Mouse (Mus musculus) lung, postnatal 4 days (tissue): ENCODE measurements around the gene Tesc.
A peak's percentile ranks its signal among the peaks of the same experiment; 100 is the strongest.

ENCODE experiments used
- DNase-seq, 2 experiments: peaks; one replicate each; pipeline ENCODE4 v3.0.0; 2021

Tesc gene

DNA sequence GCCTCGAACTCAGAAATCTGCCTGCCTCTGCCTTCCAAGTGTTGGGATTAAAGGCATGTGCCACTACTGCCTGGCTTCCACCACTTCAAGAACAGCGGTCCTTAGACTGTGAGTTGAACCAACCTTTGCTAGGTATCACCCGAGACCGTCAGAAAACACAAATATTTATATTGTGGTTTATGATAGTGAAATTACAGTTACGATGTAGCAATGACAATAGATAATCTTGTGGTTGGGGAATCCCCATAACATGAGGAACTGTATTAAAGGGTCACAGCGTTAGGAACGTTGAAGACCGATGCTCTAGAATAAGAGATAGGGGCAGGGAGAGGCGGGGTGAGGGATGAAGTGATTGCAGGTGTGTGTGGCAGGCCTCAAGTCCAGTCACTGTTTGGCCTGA lies 17.8 kb downstream of the Tesc start:
- no peak for DNase-seq

DNA sequence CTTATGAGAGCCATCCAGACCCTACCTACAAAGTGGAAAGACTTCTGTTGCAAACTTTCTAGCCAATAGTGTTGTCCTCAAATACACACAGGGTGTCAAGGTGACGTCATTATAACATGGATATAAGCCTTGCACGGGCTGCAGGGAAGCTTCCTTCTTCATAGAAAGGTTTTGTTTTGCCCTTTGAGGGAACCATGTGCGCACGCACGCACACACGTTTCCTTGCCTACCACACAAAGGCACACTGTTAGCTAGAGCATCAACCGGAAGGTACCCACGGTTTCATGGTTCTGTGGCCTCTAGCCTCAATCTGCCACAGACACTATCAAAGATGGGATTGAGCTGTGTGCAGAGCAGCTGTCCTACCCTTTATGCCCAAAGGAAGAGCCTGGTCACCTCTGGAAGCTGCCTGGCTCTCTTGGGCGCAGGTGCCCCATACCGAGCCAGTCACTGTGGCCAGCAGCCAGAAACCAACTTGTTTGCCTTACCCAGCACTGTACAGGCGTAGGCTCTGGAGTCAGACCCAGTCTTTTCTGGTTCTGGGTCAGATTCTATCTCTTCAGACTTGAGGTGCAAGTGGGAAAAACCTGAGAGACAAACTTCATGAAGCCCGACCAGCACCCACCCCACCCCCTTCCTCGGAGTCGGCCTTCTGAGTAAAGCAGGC lies 19.7 kb downstream of the Tesc start:
- DNase-seq, result no peak

DNA sequence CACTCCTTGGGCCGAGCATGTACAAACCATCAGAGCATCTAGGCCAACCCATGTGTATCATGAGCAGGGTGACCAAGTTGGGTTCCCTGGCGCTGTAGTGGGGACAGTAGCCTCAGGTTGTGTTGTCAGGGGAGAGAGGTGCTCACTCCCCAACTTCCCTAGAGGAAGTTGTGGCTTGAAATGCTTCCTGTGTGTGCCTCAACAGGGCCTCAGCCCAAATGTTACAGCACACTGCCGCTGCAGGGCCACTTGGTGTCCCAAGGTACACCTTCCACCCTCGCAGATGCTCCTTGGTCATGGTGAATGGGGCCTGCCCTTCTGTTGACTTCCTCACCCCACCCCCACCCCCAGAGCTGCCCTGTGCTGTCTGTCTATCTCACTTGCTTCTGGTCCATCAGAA lies 20.9 kb downstream of the Tesc start:
- DNase-seq, result no peak

DNA sequence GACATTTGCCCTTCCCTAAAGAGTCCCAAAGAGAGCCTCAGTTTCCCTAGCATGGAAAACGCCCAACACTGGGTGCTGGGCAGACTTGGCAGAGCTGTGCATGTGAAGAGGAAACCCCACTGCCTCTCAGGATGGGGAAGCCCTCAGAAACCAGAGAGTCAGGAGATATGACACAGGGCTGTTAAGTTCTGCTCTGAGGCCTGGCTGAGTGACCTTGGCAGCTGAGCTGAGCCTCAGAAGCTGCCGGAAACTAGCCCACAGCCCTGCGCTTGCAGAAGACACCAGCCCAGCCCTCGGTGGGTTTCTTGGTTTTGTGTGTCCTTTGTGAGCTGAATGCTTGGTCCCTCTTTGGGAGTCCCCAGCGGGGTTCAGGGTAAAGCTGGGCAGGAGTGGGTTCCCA lies 21.4 kb downstream of the Tesc start:
- DNase-seq, result no peak

DNA sequence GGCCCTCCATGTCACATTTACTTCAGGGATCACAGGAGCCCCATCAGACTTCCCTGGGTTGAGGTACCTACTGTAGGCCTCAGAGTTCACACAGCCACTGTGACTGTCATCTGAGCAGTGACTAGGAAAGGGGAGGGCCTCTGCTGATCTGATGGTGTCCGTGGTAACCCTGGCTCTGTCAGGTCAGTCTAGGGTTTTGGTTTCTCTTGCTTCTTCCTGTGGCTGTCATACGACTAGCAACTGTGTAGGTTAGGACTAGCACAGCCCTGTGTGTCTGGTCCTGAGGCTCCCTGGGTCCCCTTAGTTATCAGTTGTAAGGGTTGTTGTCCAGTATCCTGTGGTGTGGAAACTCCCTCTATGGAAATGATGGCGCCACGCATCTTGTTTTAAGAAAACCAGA lies 23.2 kb downstream of the Tesc start:
- DNase-seq, result no peak

DNA sequence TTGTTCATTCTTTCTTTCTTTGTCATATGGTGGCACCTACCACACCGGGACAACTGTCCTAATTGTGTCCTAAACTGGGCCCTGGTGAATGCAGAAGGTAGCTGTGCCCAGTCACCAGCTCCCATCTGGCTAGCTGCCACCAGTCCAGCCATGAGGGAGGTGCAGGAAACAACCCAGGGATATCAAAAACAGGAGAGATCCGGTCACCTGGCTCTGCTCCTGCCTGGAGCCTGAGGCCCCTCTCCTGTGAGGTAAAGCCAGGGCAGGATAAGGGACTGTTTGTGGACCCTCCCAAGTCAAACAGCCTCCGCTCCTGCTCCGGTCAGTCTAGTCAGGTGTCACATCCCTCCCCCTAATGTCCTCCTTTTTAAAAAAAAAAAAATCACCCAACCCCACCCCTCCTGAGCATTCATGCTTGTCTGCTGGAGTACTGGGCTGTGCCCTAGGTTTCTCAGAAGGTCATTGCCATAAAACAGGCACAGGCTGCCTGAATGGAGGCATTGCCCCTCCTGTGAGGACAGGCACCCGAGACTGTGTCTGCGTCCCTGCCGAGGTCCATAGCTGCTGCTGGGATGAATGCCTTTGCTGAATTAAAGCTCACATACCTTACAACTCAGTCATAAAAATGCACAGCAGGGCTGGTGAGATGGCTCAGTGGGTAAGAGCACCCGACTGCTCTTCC lies 24.6 kb downstream of the Tesc start:
- no peak for DNase-seq

DNA sequence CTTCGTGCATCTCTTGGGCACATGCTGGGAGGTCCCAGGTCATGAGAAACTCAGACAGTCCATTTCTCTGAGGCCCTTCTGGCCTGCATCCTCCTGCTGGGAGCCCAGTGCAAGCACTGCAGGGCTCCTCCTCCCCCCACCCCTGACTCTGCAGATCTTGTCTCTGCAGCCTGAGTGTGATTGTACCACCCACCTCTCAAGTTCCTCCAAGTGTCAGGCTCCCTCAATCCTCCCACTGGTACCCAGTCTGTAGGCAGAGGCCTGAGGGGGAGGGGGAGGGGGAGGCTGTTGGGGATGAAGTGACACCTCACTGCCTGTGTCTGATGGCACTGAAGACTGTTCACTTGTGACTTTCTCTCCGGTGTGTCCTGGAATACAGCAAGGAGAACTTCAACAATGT lies 25.7 kb downstream of the Tesc start:
- DNase-seq, result no peak

DNA sequence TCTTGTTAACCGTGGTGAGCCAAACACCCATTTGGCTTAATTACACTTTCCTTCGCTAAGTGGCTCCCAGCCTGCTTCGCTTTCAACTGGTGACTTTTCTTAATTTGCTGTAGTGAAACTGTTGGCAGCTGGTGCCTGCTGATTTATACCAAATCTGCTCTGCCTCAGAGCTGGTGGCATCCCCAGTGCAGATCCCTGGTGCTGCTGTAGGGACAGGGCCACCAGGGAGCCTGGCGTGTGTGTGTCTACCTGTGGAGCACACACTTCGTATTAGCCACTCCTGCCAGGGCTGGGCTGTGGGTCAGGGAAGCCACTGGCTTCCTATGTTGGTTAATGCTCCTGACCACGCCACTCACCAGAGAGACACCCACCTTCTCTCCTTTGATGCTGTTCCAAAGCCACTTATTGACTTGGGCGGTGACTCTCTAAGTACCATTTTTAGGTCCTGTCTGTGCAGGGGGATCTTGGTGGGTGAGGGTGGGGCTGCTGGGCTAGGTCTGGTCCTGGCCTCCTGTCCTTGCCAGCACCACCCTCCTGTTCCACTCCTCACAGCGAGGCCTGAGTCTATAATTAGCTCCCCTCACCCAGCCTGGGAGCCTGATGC lies 30.1 kb downstream of the Tesc start:
- DNase-seq, result peak; percentile 26 to 72

DNA sequence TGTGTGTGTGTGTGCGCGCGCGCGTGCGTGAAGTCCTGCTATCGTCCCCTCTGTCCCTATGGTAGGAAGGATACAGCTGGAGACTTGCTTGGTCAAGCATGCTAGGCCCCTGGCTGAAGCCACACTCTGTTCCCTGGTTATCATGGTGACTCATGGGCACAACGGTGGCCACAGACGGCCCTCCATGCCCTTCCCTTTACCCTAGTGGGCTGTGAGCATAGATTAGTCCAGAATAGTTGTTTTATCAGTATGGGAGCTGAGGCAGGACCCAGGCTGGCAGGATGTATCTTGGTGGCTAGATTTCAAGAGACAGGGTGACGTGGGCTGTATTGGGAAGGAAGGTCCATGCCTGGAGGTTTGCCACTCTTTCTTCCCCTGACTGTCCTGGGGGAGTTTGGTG lies 31.3 kb downstream of the Tesc start:
- no peak for DNase-seq

DNA sequence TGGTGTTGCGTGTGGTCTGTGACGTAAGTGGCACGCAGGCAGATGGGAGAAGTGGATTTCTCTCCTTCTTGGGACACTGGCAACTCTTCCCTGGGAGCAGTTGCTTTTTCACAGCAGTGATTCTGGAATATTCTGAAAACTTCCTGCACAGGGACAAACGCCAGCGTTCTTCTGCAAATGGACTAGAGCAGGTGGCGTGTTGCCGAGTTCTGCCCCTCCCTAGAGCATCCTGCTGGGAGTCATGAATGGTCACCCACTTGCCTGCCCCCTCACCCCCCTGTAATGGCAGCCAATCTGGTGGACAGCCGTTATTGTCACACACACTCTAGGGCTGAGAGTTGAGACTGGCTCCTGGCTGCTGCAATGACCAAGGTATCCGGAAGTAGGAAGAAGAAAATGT lies 32.1 kb downstream of the Tesc start:
- no peak for DNase-seq

DNA sequence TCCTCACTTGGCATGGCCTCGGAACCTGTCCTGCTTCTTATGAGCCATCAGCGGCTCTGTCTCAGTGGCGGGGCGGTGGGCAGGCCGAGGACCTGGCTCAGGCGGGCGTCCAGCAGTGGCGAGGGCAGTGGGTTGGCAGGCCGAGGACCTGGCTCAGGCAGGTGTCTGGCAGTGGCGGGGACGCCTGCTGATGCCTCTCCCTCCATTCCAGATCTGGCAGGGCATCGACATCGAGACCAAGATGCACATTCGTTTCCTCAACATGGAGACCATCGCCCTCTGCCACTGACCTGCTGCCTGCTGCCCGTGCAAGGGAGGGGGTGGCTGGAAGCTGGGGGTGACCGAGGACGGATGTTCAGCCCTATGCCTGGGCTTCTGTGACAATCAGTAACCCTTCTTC lies 33.8 kb downstream of the Tesc start:
- DNase-seq, result no peak

DNA sequence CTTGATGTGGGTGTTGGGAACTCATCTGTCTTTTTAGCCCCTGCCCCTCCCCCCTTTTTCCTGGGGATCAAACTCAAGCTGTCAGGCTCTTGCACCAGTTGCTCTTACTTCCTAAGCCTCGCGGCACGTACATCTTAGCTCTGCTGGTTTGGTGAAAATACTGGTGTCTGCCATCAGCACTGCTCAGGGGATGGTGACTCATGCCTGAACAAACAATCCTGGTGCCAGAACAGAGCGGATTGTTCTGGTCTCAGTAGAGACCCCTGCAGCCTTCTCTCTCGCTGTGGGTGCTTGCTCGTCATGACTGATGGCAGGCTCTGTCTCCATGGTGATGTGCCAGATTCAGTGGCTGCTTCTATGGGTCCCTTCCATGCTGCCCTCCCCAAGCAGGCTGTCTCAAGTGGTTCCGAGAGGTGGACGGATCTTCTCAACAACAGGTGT lies 35.7 kb downstream of the Tesc start:
- DNase-seq, result no peak

DNA sequence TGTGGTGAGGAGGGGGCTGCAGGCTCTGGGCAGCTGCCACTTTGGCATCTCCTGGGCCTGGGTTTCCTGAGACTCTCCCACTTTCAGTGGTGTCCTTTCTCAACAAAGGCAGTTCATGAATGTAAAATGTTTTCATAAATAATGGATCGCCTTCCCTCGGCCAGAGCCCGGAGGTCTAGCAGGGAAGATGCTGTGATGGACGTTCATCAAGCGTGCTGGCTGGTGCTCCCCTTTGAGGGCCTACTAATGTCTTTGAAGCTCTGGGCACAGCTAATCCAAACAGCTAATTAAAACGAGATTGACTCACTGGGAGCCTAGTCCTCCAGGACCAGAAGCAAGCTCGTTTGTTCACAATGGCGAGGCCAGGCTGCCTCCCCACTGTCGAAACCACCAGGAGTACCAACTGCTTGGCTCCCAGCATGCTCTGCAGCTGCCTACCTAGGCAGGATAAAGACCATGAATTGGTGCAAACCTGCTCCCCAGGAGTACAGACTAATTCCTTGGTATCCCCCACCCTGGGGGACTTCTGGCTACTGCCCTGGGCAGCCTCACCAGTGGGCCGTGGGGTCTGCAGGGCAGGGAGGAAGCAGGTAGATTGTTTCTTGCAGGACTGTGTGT lies 36.9 kb downstream of the Tesc start:
- no peak for DNase-seq

DNA sequence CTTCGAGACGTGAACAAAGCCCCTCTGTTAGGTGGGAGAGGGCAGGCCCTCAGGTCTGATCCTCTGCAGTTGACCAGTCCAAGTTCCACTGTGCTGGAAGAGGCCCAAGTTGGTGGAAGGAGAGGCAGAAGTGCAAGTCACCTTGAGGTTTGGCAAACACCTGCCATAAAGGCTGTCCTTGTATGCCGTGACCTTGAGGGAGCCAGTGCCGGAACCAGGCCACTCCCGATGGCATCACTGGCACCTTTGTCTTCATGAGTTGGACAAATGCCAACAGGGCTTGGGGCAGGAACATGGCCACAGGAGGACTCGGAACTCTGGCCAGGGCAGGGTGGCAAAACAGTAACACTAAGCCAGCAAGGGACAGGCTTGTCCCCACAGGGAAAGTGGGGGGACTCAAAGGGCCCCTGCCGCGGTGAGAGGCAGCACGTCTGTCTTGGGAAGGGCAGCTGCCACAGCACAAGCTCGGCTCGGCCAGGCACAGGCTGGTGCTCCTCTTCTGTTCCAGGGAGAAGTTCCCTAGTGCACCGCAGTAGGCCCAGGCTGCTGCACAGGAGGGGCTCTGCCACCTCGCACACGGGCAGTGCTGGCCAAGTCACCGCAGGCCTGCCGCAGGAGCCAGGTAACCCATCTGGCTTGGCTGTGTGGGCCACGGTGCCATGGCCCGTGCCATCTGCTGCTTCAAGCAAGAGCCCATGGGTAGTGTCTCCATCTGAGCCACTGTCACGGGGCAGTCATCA lies 38.1 kb downstream of the Tesc start:
- DNase-seq, result no peak

DNA sequence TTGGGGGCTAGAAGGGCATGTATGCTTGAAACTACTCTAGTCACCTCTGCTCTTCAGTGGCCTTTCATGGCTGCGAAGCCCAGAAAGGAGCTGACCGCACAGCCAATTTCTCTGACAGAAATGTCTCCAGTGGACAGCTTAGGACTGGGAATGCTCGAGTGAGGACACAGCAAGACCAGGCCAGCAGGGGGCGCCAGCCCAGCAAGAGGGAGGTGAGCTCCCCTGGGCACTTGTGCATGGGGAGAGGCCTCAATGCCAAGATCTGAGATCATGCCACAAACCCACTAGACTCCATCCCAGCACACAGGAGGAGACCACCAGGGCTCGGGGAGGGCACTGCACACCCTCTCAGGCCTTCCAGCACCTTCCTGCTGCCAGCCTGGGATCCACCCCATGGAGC lies 39.3 kb downstream of the Tesc start:
- DNase-seq, result peak; percentile 61 to 74

DNA sequence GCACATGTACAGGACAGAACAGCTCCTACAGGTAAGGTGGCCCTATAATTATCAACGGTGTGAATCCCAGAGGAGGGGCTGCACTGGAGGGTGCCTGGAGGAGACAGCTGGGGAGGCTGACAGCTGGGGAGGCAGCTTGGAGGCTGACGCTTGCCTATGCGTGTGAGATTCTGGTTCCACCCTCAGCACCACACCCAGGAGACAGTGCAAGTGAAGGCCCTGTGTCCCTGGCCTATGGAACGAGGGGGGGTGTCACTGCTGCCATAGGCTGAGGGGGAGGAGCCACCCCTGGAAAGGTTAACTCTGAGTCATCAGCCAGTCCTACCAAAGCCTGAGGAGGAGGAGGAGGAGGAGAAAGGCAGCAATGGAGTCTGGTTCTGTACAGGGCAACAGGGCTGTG lies 40.0 kb downstream of the Tesc start:
- no peak for DNase-seq

DNA sequence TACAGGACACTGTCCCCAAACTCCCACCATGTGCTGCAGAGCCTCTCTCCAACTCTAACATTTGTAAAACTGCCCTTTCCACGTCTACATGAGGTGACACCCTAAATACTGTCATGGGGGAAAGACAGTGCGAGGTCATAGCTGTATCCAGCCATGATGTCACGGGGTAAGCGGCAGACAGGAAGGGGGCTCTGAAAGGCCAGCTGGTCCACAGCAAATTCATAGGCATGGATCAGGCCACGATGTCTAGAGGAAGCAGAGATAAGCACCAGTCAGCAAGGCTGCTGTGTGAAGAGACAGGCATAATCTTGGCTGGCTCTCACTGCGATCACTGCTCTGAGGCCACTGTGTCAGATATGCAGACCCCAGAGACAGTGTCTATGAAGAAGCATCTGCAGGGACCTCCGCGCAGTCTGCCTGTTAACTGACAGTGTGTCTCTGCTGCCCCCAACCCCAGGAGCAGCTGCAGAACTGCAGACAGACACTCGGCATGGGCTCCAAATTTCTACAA lies 40.5 kb downstream of the Tesc start:
- no peak for DNase-seq

DNA sequence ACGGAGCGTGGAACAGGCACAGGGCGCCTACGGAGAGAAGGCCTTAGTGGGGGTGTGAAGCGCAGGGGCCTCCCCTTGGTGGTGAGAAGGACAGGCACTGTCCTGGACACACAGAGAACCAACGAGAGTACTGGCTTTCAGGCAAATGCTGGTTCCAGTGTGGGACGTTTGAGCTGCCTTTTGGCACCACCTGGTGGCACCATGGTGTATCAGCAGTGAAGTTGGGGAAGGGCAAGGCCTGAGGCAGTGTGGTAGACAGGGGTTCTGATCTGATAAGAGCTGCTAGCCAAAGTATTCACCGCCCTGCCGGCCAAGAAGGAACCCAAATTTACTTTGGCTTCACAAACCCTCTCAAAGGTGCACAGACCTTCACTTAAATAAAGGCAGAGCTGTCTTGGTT lies 41.8 kb downstream of the Tesc start:
- peak; percentile 66 to 77 for DNase-seq

DNA sequence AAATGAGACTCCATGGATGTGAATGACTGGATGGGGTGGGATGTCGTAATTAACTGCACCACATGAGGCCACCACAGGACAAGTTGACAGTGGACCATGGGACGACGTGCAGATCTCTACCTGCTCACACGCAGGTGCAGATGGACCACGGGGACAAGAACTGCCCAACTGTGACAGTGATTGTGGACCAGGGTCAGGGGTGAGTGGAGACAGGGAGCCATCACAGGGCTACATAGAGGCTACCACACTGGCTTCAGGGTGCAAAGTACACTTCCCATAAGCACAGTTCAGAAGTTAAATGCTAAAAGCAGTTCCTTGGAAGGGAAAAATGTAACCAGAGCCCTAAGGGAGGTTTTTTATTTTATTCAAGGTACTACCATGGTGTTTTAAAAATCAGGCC lies 44.2 kb downstream of the Tesc start:
- no peak for DNase-seq

DNA sequence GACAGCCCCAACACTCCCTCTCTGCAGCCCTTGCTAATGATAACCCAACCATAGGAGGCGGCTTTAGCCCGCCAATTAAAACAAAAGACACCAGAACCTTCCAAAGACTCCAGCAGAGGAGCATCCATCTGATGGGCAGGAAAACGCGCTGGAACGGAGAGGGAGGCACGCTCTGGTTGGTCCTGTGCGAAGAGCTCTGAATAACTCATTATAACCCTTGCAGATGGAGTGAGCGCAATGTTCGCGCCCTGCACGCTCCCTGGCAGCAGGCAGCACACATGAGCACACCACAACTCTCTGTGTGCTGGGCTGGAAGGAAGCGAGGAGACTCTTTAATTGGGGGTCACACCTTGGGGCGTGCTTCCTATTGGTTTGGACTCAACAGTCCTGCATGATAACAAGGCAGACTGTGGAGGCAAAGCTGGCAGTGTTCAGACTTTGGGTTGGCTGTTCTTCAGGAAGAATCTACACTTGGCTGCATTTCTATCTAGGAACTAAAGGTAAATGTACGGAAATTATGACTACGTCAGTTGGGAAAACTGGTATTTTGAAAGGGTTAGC lies 45.8 kb downstream of the Tesc start:
- DNase-seq, result no peak

DNA sequence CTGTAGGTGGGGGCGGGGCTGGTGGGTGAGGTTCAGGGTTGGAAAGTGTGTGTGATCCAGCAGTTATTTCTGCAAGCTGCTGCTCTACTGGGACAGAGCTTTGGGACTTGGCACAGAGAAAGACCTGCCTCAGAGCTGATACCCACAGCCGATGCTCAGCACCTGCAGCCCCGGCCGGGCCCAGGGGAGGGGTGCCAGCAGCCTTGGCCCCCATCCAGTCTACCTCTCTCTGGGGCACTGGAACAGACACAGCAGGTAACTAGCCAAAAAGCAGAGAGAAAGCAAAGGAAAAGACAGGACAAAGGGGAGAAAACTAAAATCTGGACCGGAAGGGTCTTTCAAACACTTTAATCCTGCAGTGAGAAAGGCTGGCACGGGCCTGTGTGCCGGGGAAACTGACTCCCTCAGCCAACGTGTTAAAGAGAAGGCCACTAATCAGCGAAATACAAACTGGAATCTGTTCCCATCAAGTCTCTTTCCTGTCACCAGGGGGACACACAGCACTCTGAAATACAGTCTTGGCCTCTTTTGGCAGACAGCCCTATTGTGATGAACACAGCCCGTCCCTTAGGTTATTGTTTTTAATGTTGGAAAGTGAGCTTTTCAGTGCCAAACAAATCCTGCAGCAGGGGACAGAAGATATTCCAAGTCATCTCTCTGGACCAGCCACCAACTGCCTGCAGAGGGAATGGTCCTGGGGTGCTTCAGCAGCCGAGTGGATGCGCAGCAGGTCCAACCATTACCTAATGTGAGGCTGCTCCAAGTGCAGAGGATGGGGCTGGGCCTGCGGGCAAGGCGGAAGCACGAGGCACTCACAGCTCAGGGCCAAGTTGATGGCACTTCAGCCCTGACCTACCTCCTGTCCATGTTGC lies 49.4 kb downstream of the Tesc start:
- DNase-seq, result no peak

DNA sequence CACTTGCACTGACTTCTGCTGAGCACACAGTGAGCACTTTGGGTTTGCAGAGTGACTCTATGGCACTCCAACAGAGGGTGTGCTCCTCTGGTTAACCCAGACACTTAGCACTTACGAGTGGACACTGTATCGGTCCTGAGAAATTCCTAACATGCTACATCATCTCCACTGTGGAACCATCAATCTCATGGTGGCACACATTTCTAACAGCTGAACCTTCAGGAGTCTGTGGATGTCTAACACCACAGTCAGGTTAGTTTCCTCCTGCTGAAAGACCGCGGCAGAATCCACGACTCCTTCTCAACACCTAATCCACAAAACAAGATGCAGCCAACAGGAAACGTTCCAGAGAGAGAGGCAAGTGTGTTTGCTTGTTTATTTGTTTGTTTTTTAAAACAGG lies 51.0 kb downstream of the Tesc start:
- no peak for DNase-seq
